Mouse (Mus musculus): Measurements from ENCODE around the gene Papolb. TPM values are rescaled to one million over a fixed set of nuclear protein-coding genes. Genes with fewer than 3 reads are reported as not detected.

Papolb gene
- polyA plus RNA-seq, 1 experiment from 2014 or later = 0.18 TPM

DNA sequence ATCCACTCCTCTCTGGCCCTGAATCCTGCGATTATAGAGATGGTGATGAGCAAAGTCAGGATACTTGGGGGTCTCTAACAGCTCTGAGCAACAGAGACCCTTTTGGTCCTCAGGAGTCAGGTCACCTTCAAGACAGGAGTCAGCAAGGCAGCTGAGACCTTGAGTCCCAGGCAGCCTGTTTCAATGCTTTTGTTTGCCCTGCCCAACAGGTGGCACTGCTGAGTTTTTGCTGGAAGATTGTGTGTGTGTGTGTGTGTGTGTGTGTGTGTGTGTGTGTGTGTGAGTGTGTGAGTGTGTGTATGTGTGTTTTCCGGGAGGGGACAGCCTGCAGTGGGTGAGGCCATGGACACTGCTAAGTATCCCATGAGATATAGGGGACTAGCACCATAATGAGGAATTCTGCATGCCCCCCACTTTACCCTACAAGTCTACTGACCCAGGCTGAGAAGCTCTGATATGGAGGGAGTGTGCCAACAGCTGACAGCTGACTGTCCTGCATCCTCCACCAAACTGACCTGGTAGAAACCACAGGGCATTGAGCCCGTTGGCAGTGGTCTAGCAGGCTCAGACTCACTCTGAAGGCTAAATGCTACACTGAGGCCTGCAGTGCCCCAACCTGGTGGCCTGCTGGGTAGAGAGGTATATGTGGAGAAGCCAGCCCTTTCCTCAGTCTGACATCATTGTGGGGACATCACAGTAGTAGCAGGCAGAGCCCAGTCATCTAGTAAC lies 24.0 kb downstream of the Papolb start:
- Histone ChIP-seq H3K27me3 (replicated peaks; ENCODE audit: control insufficient read depth, insufficient read depth, low read length) (no peaks in the 10 kb centered on the region), H3K4me1 (ENCODE audit: control insufficient read depth, insufficient read depth, low read length) (no peaks in the 10 kb centered on the region; the same call in 1 of the 2 replicates), H3K27ac (replicated peaks; ENCODE audit: low read depth, low read length) (no peak overlapping the region), H3K36me3 (ENCODE audit: control insufficient read depth, insufficient read depth, low read length) (no peaks in the 10 kb centered on the region), H3K9me3 (ENCODE audit: control insufficient read depth, low read length) (no peaks in the 10 kb centered on the region), H3K4me3 (ENCODE audit: low read depth, low read length) (no peak overlapping the region), H3K4me2 (ENCODE audit: low read depth, low read length) (no peak overlapping the region), H3K9ac (ENCODE audit: low read depth, low read length) (no peak overlapping the region)
- WGBS = 83% methylated on average over 3 of the region's 3 CpGs
- ATAC-seq (ENCODE audit: low read depth) (no peak), DNase-seq (ENCODE audit: low spot score) (no peak)

DNA sequence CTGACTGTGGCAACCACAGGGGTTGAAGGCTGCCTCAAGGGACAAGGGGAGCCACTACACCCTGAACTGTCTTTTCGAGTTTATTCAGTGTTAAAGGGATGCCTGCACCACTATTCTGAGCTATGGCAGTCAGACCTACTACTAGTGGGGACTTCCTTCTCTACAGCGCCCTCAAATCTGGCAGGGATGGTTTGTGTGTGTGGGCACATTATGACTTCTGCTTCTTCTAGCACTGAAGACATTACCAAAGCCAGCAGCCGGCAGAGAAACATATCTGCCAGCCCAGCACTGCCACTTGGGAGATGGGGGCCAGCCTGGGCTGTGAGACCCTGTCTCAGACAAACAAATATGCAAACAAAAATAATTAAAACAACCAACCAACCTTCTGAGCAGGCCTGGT lies 25.7 kb downstream of the Papolb start:
- Histone ChIP-seq H3K9me3 (ENCODE audit: control insufficient read depth, low read length) (no peaks in the 10 kb centered on the region), H3K36me3 (ENCODE audit: control insufficient read depth, insufficient read depth, low read length) (no peaks in the 10 kb centered on the region), H3K27me3 (replicated peaks; ENCODE audit: control insufficient read depth, insufficient read depth, low read length) (no peaks in the 10 kb centered on the region), H3K4me2 (ENCODE audit: low read depth, low read length) (no peak overlapping the region), H3K27ac (replicated peaks; ENCODE audit: low read depth, low read length) (no peak overlapping the region), H3K4me1 (ENCODE audit: control insufficient read depth, insufficient read depth, low read length) (no peaks in the 10 kb centered on the region), H3K9ac (ENCODE audit: low read depth, low read length) (no peak overlapping the region), H3K4me3 (ENCODE audit: low read depth, low read length) (no peak overlapping the region)
- DNase-seq (ENCODE audit: low spot score) (no peak), ATAC-seq (ENCODE audit: low read depth) (no peak)
- 75% methylated on average over 3 of the region's 3 CpGs for WGBS

DNA sequence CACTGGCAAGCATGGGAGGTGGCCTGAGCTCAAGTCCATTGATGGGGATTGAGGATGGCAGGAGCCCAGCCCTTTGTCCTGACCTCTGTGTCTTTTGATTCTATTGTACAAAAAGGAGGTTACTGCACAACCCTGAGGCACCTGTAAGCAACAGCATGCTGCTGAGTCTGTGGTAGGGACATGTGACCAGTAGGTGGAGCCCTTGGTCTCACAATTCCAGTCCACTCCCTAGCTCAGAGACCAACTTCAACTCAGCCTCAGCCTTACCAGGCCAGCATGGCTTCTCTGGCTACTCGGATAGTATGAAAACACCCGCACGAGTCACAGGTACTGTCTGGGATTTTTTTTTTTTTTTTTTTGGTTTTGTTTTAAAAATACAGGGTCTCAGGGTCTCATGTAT lies 27.5 kb downstream of the Papolb start:
- DNase-seq (ENCODE audit: low spot score) (peak; percentile 93), ATAC-seq (ENCODE audit: low read depth) (peak; percentile 93)
- 9% methylated on average over 3 of the region's 3 CpGs for WGBS
- Histone ChIP-seq H3K36me3 (ENCODE audit: control insufficient read depth, insufficient read depth, low read length) (no peaks in the 10 kb centered on the region), H3K27ac (replicated peaks; ENCODE audit: low read depth, low read length) (no peak overlapping the region), H3K4me3 (ENCODE audit: low read depth, low read length) (no peak overlapping the region), H3K4me2 (ENCODE audit: low read depth, low read length) (no peak overlapping the region), H3K9ac (ENCODE audit: low read depth, low read length) (no peak overlapping the region), H3K27me3 (replicated peaks; ENCODE audit: control insufficient read depth, insufficient read depth, low read length) (no peaks in the 10 kb centered on the region), H3K4me1 (ENCODE audit: control insufficient read depth, insufficient read depth, low read length) (no peaks in the 10 kb centered on the region), H3K9me3 (ENCODE audit: control insufficient read depth, low read length) (no peaks in the 10 kb centered on the region)

DNA sequence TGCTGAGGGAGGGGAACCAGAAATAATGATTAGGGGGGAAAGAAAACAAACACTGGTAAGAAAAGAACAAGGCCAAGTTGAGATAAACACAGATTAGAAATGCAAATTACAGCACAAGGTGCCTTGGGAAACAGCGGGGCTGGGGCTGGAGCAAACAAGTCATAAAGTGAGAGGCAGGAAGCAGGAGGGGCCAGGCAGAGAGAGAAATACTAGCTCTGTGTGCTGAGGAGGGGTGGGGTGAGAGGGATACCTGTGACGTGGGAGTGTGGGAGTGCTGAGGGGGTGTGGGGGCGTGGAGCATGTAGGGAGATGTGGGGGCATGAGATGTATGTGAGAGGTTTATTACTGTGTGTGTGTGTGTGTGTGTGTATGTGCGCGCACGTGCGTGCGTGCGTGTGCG lies 29.0 kb downstream of the Papolb start:
- DNase-seq (ENCODE audit: low spot score) (no peak), ATAC-seq (ENCODE audit: low read depth) (no peak)
- Histone ChIP-seq H3K4me1 (ENCODE audit: control insufficient read depth, insufficient read depth, low read length) (no peaks in the 10 kb centered on the region), H3K27me3 (replicated peaks; ENCODE audit: control insufficient read depth, insufficient read depth, low read length) (no peaks in the 10 kb centered on the region), H3K36me3 (ENCODE audit: control insufficient read depth, insufficient read depth, low read length) (no peaks in the 10 kb centered on the region), H3K4me2 (ENCODE audit: low read depth, low read length) (no peak overlapping the region), H3K4me3 (ENCODE audit: low read depth, low read length) (no peak overlapping the region), H3K9ac (ENCODE audit: low read depth, low read length) (no peak overlapping the region), H3K9me3 (ENCODE audit: control insufficient read depth, low read length) (no peaks in the 10 kb centered on the region), H3K27ac (replicated peaks; ENCODE audit: low read depth, low read length) (no peak overlapping the region)
- WGBS = 79% methylated on average over 9 of the region's 10 CpGs

DNA sequence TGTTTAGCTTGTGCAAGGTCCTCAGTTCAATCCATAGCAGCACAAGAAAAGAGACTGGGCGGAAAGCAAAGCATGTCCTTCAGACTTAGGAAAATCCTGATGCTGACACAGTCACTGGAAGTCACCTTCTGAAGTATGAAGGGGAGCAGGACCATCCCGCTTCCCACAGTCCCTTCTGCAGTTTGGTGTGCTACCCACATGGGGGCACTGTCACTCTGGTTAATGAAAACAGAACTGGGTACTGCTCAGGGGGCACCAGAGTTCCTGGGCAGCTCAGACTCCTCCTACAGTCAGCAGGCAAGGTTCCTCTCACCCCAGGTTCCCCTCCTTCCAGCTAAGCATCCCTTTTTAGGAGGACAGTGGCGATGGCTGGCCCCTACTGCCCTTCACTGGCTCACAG lies 30.9 kb downstream of the Papolb start:
- H3K9ac ChIP-seq (ENCODE audit: low read depth, low read length) = no peak overlapping the region; the same call in 1 of the 2 replicates

DNA sequence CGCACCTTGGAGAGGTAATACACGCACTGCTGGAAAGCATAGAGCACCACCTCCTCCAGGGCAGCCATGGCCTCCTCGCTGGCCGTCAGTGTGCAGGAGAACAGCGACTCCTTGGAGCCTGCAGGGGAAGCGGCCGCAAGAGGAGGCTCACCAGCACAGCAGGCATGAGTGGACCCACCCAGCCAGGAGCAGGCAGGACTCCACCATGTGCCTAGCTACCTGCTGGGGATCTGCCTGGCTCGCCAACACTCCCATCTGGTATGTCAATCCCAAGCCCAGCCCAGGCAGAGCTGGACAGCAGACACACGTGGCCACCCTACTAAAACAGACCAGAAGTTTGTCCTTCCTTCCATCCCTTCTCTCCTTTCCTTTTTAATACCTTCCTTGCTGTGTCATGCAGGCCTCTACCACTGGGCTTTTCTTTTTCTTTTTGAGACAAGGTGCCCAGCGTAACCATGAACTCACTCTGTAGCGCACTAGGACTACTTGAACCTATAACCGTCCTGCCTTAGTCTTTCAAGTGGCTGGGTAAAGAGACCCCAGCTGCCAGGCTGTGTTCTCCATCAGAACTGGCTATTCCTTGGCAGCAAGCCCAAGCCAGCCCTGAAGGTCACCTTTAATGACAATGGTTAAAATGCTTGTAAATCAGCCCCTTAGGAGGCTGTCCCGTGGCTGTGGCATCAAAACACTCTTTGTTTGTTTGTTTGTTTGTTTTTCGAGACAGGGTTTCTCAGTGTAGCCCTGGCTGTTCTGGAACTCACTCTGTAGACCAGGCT lies 34.4 kb downstream of the Papolb start:
- no peak overlapping the region for H3K4me3 ChIP-seq (ENCODE audit: low read depth, low read length)
- no peaks in the 10 kb centered on the region for H3K4me1 ChIP-seq (ENCODE audit: control insufficient read depth, insufficient read depth, low read length)
- no peak overlapping the region for H3K4me2 ChIP-seq (ENCODE audit: low read depth, low read length)
- no peaks in the 10 kb centered on the region for H3K36me3 ChIP-seq (ENCODE audit: control insufficient read depth, insufficient read depth, low read length)
- ATAC-seq (ENCODE audit: low read depth) = no peak
- H3K9me3 ChIP-seq (ENCODE audit: control insufficient read depth, low read length) = no peaks in the 10 kb centered on the region
- H3K9ac ChIP-seq (ENCODE audit: low read depth, low read length) = no peak overlapping the region
- no peaks in the 10 kb centered on the region for H3K27me3 ChIP-seq (replicated peaks; ENCODE audit: control insufficient read depth, insufficient read depth, low read length)
- WGBS = 57% methylated on average over 14 of the region's 14 CpGs
- DNase-seq (ENCODE audit: low spot score) = no peak
- no peak overlapping the region for H3K27ac ChIP-seq (replicated peaks; ENCODE audit: low read depth, low read length)

More for the DNA sequence above, 30.9 kb downstream of the Papolb start:
- WGBS = 40% methylated on average over 3 of the region's 3 CpGs
- DNase-seq (ENCODE audit: low spot score) = peak; percentile 27
- Histone ChIP-seq H3K4me3 (ENCODE audit: low read depth, low read length) (no peak overlapping the region), H3K27ac (replicated peaks; ENCODE audit: low read depth, low read length) (no peak overlapping the region), H3K27me3 (replicated peaks; ENCODE audit: control insufficient read depth, insufficient read depth, low read length) (no peaks in the 10 kb centered on the region), H3K4me2 (ENCODE audit: low read depth, low read length) (no peak overlapping the region), H3K4me1 (ENCODE audit: control insufficient read depth, insufficient read depth, low read length) (no peaks in the 10 kb centered on the region), H3K36me3 (ENCODE audit: control insufficient read depth, insufficient read depth, low read length) (no peaks in the 10 kb centered on the region), H3K9me3 (ENCODE audit: control insufficient read depth, low read length) (no peaks in the 10 kb centered on the region)
- ATAC-seq (ENCODE audit: low read depth) = no peak

DNA sequence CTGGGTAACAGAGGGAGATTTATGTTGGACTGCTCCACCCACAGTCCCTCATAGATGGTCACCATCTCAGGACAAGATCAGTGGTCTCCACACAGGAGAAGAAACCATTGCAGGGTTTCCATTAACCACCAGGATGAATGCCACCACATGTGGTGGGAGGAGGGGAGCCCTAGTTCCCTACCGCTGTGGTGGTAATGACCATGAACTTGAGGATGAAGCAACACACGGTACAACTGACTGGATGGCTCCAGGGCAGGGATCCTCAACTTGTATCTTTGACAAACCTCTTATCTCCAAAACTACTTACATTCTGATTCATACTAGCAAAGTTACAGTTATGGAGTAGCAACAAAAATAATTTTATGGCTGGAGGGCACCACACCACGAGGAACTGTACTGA lies 36.6 kb downstream of the Papolb start:
- Histone ChIP-seq H3K4me1 (ENCODE audit: control insufficient read depth, insufficient read depth, low read length) (no peaks in the 10 kb centered on the region), H3K36me3 (ENCODE audit: control insufficient read depth, insufficient read depth, low read length) (no peaks in the 10 kb centered on the region), H3K27ac (replicated peaks; ENCODE audit: low read depth, low read length) (no peak overlapping the region), H3K9me3 (ENCODE audit: control insufficient read depth, low read length) (no peaks in the 10 kb centered on the region), H3K27me3 (replicated peaks; ENCODE audit: control insufficient read depth, insufficient read depth, low read length) (no peaks in the 10 kb centered on the region), H3K4me2 (ENCODE audit: low read depth, low read length) (no peak overlapping the region), H3K9ac (ENCODE audit: low read depth, low read length) (no peak overlapping the region), H3K4me3 (ENCODE audit: low read depth, low read length) (no peak overlapping the region)
- WGBS = 76% methylated on average over 3 of the region's 3 CpGs
- no peak for ATAC-seq (ENCODE audit: low read depth)
- DNase-seq (ENCODE audit: low spot score) = no peak

DNA sequence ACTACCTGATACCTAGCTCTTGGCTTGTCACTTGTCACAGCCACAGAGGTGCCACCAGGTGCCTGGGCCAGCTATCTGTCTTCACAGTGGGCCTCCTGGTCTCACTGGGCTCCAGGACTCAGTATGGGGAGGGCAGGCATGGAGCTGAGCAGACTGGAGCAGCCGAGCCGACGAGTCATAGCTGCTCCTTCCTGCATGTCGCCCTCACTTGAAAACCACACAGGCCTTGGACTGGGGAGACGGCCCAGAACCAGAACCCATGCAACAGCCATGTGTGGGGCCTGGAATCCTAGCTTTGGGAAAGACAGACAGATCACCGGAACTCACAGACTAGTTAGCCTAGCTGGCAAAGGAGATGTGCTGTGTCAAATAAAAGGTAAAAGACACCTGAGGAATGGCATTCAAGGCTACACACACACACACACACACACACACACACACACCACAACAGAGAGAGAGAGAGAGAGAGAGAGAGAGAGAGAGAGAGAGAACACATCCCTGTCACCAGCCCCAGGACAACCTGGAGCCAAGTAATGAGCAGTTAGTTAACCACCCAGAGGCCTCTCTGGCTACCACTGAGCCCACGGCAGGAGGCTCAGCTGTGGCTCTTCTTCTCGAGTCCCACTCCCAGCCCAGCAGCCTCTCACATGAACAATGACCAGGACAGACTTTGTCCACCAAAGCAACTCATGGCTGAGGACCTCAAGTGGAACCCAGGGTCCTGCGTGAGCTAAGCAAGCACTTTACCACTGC lies 39.7 kb downstream of the Papolb start:
- no peaks in the 10 kb centered on the region for H3K4me1 ChIP-seq (ENCODE audit: control insufficient read depth, insufficient read depth, low read length)
- H3K9me3 ChIP-seq (ENCODE audit: control insufficient read depth, low read length) = no peaks in the 10 kb centered on the region
- no peak overlapping the region for H3K9ac ChIP-seq (ENCODE audit: low read depth, low read length)
- no peak overlapping the region for H3K4me3 ChIP-seq (ENCODE audit: low read depth, low read length)
- H3K27ac ChIP-seq (replicated peaks; ENCODE audit: low read depth, low read length) = no peak overlapping the region
- H3K36me3 ChIP-seq (ENCODE audit: control insufficient read depth, insufficient read depth, low read length) = no peaks in the 10 kb centered on the region
- ATAC-seq (ENCODE audit: low read depth) (no peak), DNase-seq (ENCODE audit: low spot score) (no peak)
- 66% methylated on average over 9 of the region's 9 CpGs for WGBS
- no peak overlapping the region for H3K4me2 ChIP-seq (ENCODE audit: low read depth, low read length)
- no peaks in the 10 kb centered on the region for H3K27me3 ChIP-seq (replicated peaks; ENCODE audit: control insufficient read depth, insufficient read depth, low read length)

Measured in embryonic facial prominence, embryonic 14.5 days (tissue).